Mouse (Mus musculus): ENCODE data around the gene Osr1.

- TF ChIP-seq GATA1 (IDR thresholded peaks at IDR 0.05; ENCODE audit: borderline replicate concordance, low read length) (no peak), FLI1 (IDR thresholded peaks at IDR 0.05; ENCODE audit: low read length) (no peak)
Measured at GRCm38 (mm10) chr12:9582248-9582995, 12.5 kb downstream of the Osr1 start.
